Mouse (Mus musculus) hematopoietic stem cell, adult 5-6 weeks (primary cell): ENCODE measurements at regions not wholly inside any gene's neighbourhood (a gene's known extent, or its start where the extent isn't known, plus 50 kb on each side); places are given as distances from the start of the nearest gene placed in this dataset.

ENCODE experiments used
- ATAC-seq, 2 experiments: fragments of 125-278 bp in 1 of 2; replicated peaks in 1 of 2; 2 replicates each; pipeline ENCODE4 v1.8.0; 2016 to 2017; ENCODE audit warnings: inconsistent platforms in 2 of 2, mild to moderate bottlenecking in 2 of 2, moderate number of reproducible peaks in 2 of 2, low read depth in 1 of 2, moderate TSS enrichment in 1 of 2; ENCODE audit not compliant: low FRiP score in 2 of 2, poor library complexity in 2 of 2, severe bottlenecking in 2 of 2, insufficient read depth in 1 of 2, low TSS enrichment in 1 of 2

DNA sequence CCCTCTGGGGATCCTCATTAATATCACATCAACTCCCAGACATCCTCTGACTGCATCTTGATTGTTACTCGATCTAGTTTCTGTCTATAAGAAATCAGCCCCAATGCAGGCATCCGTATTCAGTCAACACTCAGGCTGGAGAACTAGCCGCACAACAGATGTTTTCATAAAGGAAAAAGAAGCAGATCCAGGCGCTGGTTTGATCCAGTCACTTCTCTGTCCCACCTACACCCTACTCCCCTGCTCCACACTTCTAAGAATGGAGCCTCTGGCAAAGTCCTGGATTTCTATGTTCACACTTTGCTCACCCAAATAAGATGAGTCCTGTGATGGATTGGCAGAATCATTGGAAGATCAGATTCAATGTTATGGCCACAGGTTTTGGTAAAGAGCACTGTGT, 302.4 kb downstream of the Slc4a3 start:
- ATAC-seq = no peak

GRCm38 (mm10) chr1:75850131-75850530, 304.1 kb downstream of the Slc4a3 start:
- ATAC-seq = no peak

GRCm38 (mm10) chr1:75858551-75859255, 312.6 kb downstream of the Slc4a3 start:
- no peak for ATAC-seq

DNA sequence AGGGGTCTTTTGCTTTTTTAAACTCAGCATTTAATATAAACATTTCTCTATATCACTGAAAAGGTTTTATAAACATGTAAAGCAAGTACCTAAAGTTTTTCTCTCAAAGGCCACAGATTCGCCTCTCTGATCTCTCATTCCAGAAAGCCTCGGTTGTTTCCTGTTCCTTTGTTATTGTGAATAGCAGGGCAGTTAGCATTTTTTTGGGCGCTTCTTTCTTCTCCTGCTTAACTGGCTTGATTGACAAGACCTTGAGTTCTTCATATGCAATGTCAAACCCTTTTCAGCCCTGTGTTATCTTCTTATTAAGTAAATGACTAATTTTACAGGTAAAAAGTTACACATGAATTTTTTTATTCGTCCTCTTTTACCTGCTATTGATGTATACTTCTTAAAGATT, 316.7 kb downstream of the Slc4a3 start:
- no peak for ATAC-seq

GRCm38 (mm10) chr1:75866556-75866955, 320.5 kb downstream of the Slc4a3 start:
- no peak for ATAC-seq

GRCm38 (mm10) chr1:75869414-75869813, 323.3 kb downstream of the Slc4a3 start:
- no peak for ATAC-seq

DNA sequence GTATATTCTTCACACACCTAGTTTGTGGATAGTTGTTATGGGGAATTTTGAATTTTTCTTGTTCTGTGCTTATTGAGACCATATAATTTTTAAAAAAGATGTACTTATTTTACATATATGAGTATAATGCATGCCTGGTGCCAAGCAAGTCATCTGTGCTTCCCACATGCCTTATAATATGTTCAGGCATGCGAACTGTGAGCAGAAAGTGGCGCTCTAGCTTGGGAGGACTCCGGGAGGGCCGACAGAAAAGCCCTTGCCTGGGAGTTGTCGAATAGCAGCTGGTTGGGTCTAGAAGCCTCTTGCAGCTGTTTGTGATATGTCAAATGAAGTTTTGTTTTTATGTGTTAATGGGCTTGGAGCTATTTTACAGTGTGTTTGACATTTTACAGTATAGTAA, 323.8 kb downstream of the Slc4a3 start:
- ATAC-seq = no peak

GRCm38 (mm10) chr1:75873911-75874310, 327.8 kb downstream of the Slc4a3 start:
- no peak for ATAC-seq

GRCm38 (mm10) chr1:75877209-75877608, 331.1 kb downstream of the Slc4a3 start:
- ATAC-seq = no peak

GRCm38 (mm10) chr1:75885632-75886031, 339.6 kb downstream of the Slc4a3 start:
- ATAC-seq = no peak

DNA sequence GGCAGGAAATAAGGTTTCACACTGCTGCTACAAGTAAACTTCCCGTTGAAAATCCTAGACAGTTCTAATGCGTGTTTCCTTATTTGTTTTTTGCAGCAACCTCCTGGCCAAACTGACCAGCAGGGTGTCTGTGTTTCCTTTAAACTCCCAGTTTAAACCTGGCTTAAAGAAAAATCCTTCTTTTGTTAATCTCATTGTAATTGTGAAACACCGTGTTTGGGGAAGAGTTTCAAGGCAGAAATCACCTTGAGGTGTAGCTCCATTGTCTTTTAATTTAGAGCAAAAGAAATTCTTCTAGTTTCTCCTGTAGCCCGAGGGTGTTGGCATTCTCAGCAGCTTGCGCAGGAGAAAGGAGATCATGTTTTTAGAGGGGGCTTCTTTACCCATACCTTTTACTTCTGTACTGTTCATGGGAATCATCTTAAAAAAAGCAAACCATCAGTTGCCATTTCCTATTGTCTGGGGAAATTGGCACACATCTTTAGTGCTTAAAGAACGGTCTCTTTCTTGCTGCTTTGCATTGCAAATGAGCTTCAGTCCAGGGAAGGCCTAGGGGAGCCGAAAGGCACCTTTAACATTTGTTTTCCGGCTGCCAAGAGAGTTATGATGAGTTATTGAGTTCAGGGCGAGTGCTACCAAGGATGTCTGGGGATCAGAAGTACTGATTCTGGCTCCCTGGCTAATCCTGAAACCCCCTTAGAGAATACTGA, 342.6 kb downstream of the Slc4a3 start:
- ATAC-seq = no peak

GRCm38 (mm10) chr1:75889847-75890591, 344.0 kb downstream of the Slc4a3 start:
- no peak for ATAC-seq

GRCm38 (mm10) chr1:75890636-75891276, 344.7 kb downstream of the Slc4a3 start:
- no peak for ATAC-seq

- ATAC-seq = no peak
Measured at GRCm38 (mm10) chr1:75895550-75895949, 349.5 kb downstream of the Slc4a3 start.

DNA sequence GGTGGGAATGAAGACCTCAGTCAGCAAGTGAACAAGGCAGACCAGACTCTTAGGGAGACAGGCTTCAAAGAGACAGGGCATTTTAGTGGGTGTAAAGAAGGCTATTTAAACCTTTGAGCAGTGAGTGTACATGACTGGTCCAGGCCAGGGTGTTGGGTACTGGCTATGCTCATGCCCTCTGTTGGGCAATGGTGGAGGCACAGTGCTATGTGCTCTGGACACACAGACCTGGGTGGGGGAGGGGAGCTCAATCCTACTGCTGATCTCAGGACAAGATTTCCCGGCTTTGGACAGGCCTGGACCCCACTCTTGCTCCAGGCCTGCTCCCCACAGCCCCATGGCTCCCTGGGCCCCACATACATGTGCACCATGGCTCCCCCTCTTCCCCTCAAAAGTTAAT, 355.1 kb downstream of the Slc4a3 start:
- no peak for ATAC-seq

DNA sequence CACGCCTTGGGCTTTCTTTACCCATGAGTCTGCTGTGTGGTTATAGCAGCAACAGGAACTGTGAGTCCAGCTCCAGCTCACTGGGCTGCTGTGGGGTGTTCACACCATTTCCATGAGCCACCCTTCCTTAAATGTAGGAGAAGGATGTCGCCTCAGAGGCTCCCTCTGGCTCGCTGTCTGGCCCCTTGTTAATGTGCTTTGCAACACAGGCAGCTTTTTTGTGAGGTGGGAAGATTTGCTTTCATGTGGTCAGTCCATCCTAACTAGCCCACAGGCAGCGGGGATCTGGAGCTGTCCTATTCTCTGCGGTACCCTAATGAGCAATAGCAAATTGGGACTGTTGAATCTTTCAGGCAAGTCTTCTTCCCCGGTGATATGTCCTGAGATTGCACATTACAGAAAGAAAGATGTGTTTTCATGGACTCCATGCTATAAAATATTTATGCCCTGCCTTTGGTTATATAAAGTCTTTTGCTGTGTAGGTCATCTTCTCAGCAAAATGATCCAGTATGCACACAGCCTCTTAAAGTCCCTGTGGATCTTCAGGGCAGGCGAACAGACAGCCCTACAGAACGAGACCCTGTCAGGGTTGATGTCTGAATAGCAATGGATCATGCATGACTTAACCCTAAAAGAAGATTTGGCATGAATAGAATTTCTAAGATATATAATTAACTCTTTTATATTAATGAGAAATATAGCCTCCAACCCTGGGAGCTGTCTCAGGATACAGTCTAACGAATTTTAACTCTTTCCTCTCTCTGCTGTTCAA, 359.8 kb downstream of the Slc4a3 start:
- no peak for ATAC-seq

DNA sequence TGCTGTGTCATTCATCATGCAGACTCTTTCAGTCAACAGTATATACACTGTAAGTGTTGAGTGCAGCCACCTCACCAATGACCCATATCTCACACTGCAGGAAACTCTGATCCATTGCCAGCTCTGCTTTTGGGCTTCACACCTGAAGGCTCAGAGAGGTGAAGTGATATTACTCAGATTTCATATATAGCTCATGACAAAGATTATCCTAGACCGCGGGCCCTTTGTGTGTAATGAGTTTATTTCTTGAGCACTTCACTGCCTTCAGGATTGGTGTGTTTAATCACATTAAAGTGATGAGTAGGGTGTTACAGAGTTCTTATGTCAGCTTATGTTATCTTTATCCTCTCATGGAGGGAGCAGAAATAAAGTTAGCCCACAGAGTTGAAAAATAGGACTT, 369.2 kb downstream of the Slc4a3 start:
- ATAC-seq = no peak
